Mouse (Mus musculus) heart, embryonic 14.5 days (tissue): ENCODE data around the gene Lcn4. TPM values are rescaled to one million over a fixed set of nuclear protein-coding genes. Genes with fewer than 3 reads are reported as not detected.
A peak's percentile ranks its signal among the peaks of the same experiment; 100 is the strongest.

Experiments
- ATAC-seq: fragments of 200-750 bp; cut with Nextera tagmentation; 2 replicates; pipeline ENCODE4 v1.8.0; 2017; ENCODE audit warnings: low read depth, moderate TSS enrichment; ENCODE audit not compliant: insufficient number of reproducible peaks, insufficient read depth, low FRiP score
- H3K27ac ChIP-seq, 2 experiments: fragments of 200-500 bp in 1 of 2; fragments of 300-500 bp in 1 of 2; sonication (generic) in 1 of 2; replicated peaks in 1 of 2; 2 replicates each; pipeline ENCODE4 v1.5.1; 2012 to 2014; ENCODE audit warnings: low read depth in 2 of 2, low read length in 2 of 2, control low read depth in 1 of 2, mild to moderate bottlenecking in 1 of 2, mixed read lengths in 1 of 2; ENCODE audit not compliant: control insufficient read depth in 1 of 2, insufficient read depth in 1 of 2
- H3K27me3 ChIP-seq: fragments of 300-500 bp; sonication (generic); 2 replicates; pipeline ENCODE4 v1.6.1; 2014; ENCODE audit warnings: mild to moderate bottlenecking, low read length, control low read depth; ENCODE audit not compliant: control insufficient read depth, insufficient read depth
- H3K36me3 ChIP-seq: fragments of 300-500 bp; sonication (generic); 2 replicates; pipeline ENCODE4 v1.6.1; 2014; ENCODE audit warnings: mild to moderate bottlenecking, control low read depth, low read length, mixed read lengths; ENCODE audit not compliant: control insufficient read depth, insufficient read depth
- H3K4me1 ChIP-seq, 2 experiments: fragments of 200-500 bp in 1 of 2; fragments of 300-500 bp in 1 of 2; sonication (generic) in 1 of 2; 2 replicates each; pipeline ENCODE4 v1.6.1; 2012 to 2014; ENCODE audit warnings: low read length in 2 of 2, control low read depth in 1 of 2, mixed read lengths in 1 of 2; ENCODE audit not compliant: control insufficient read depth in 2 of 2, insufficient read depth in 2 of 2
- H3K4me2 ChIP-seq: fragments of 300-500 bp; sonication (generic); 2 replicates; pipeline ENCODE4 v1.6.1; 2014; ENCODE audit warnings: mild to moderate bottlenecking, low read length
- H3K4me3 ChIP-seq, 2 experiments: fragments of 200-500 bp in 1 of 2; fragments of 300-500 bp in 1 of 2; sonication (generic) in 1 of 2; 2 replicates each; pipeline ENCODE4 v1.5.1; 2012 to 2014; ENCODE audit warnings: low read length in 2 of 2, mild to moderate bottlenecking in 2 of 2, control low read depth in 1 of 2, low read depth in 1 of 2, moderate library complexity in 1 of 2; ENCODE audit not compliant: control insufficient read depth in 1 of 2, insufficient read depth in 1 of 2
- H3K9ac ChIP-seq: fragments of 300-500 bp; sonication (generic); 2 replicates; pipeline ENCODE4 v1.6.1; 2014; ENCODE audit warnings: mild to moderate bottlenecking, low read length
- H3K9me3 ChIP-seq: fragments of 300-500 bp; sonication (generic); 2 replicates; pipeline ENCODE4 v1.6.1; 2016; ENCODE audit warnings: low read length, control low read depth; ENCODE audit not compliant: control insufficient read depth
- WGBS: fragments of 180-500 bp; shearing (Covaris S2); extraction: QIAGEN DNeasy Blood & Tissue Kit; methylation state at CpG from one replicate; pipeline ENCODE4 v1.1.7; 2014; 5-methylcytosine and 5-hydroxymethylcytosine counted together
- polyA plus RNA-seq: library from polyadenylated mRNA; unstranded; fragments of >200 nt; fragmentation: Nextera tagmentation; extraction: Ambion mirVana; gene quantifications from 2 replicates; pipeline ENCODE4 v1.2.1, GENCODE M21; 2014

Gene Lcn4
- polyA plus RNA-seq, 1 experiment from 2014 or later, result not detected

DNA sequence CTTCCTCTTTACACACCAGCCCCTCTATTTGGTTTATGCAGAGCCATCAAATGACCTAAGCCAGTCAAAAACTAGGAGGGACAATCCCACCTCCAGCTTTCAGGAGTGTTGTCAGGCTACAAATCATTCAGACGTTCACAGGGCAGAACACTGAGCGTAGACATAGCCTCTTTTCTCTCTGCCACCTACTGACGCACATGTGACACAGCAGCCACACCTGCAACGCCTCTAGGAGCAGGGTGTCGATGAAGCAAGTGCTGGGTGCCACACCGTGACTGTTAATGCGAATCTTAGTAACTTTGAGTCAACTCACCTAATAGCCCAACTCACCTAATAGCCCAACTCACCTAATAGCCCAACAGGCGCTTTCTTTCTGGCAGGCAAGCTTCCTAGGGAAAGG, 32.0 kb downstream of the Lcn4 start:
- Histone ChIP-seq H3K27ac (no peak overlapping the region; a peak in 1 of 4 replicates), H3K27me3 (no peaks in the 10 kb centered on the region), H3K36me3 (peaks cover 49% of the 10 kb centered on the region), H3K4me2 (peak overlapping the region; percentile 87), H3K9me3 (no peaks in the 10 kb centered on the region), H3K4me1 (peaks cover 13 to 20% of the 10 kb centered on the region in 2 experiments), H3K4me3 (peak overlapping the region; percentile 66 to 94), H3K9ac (peak overlapping the region; percentile 97)
- no peak for ATAC-seq
- WGBS, result 6% methylated on average over 8 of the region's 8 CpGs

DNA sequence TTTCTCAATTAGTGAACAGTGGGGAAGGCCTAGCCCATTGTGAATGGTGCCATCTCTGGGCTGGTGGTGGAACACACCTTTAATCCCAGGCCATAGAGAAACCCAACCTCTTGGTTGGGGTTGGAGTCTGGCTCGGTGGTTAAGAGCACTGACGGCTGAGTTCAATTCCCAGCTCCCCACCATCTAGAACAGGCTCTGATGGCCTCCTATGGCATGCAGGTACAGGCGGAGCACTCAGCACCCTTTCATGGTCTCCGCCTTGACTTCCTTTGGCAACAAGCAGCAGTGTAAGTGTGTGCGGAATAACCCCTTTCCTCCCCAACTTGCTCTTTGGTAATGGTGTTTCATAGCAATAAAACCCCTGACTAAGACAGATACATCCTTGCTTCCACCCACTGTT, 32.5 kb downstream of the Lcn4 start:
- H3K4me3 ChIP-seq, result peak overlapping the region; percentile 66 to 94; a peak in 3 of 4 replicates
- H3K4me2 ChIP-seq, result peak overlapping the region; percentile 87
- H3K27me3 ChIP-seq, result no peaks in the 10 kb centered on the region
- 75% methylated on average over 5 of the region's 5 CpGs for WGBS
- H3K9me3 ChIP-seq, result no peaks in the 10 kb centered on the region
- ATAC-seq, result no peak
- peaks cover 54% of the 10 kb centered on the region for H3K36me3 ChIP-seq
- H3K9ac ChIP-seq, result peak overlapping the region; percentile 97
- H3K27ac ChIP-seq, result no peak overlapping the region; a peak in 1 of 4 replicates
- H3K4me1 ChIP-seq, result peaks cover 13 to 20% of the 10 kb centered on the region in 2 experiments

- Histone ChIP-seq H3K27ac (no peak overlapping the region), H3K4me3 (peak overlapping the region in 1 of 2 experiments; percentile 66; a peak in 1 of 4 replicates), H3K9me3 (no peaks in the 10 kb centered on the region), H3K4me1 (peaks cover 13 to 20% of the 10 kb centered on the region in 2 experiments), H3K27me3 (no peaks in the 10 kb centered on the region), H3K4me2 (peak overlapping the region; percentile 87), H3K9ac (no peak overlapping the region), H3K36me3 (peaks cover 54% of the 10 kb centered on the region)
- 78% methylated on average over 5 of the region's 5 CpGs for WGBS
- ATAC-seq, result no peak
Observed at GRCm38 (mm10) chr2:26638039-26638438, 33.0 kb downstream of the Lcn4 start.

DNA sequence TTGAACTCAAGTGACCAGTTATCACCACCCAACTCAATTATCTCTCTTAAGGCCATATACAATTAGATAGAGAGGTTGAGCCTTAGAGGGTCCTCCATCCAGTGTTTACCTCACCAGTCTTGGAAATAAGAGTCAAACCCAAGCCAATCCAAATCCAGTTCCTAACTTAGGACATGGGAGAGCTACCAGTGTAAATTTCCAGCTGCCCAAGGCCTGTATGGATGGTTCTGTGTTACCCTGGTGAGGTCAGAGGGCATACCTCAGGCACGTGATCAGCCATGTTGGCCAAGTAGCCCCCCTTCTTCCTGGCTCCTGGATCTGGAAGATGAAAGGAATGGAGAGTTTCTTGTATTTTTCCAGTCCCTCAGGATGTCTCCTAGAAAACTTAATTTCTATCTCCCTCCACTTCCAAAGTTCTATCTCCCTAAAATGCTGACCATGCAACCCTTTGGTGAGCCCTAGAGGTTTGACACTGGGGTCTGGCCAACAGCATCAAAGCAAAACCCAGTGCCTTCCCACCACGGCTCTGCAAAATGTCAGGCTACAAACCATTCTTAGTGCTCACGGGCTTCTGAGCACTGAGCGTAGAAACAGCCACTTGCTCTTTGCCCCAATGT, 33.7 kb downstream of the Lcn4 start:
- ATAC-seq, result no peak
- peaks cover 54% of the 10 kb centered on the region for H3K36me3 ChIP-seq

DNA sequence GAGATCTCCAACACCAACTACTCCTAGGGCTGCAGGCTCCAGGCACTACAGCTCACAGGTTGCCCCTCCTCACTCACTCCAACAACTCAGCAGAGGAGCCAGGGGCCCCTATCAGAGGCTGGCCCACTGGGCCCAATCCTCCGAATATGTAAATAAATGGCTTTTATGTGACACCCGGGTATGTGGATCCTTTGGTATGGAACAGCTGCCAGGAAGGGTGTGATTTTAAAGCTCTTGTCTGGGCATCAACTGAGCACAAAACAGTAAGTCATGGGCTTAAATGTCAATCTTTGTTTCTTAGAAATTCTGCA, 34.8 kb downstream of the Lcn4 start:
- no peak for ATAC-seq
- 57% methylated on average over 2 of the region's 2 CpGs for WGBS
- peaks cover 13 to 20% of the 10 kb centered on the region in 2 experiments for H3K4me1 ChIP-seq
- no peak overlapping the region for H3K4me2 ChIP-seq
- no peak overlapping the region for H3K9ac ChIP-seq
- H3K27me3 ChIP-seq, result no peaks in the 10 kb centered on the region
- peaks cover 54% of the 10 kb centered on the region for H3K36me3 ChIP-seq
- no peaks in the 10 kb centered on the region for H3K9me3 ChIP-seq
- no peak overlapping the region for H3K27ac ChIP-seq
- no peak overlapping the region for H3K4me3 ChIP-seq

More for the DNA sequence above, 33.7 kb downstream of the Lcn4 start:
- H3K27me3 ChIP-seq, result no peaks in the 10 kb centered on the region
- peaks cover 13 to 20% of the 10 kb centered on the region in 2 experiments for H3K4me1 ChIP-seq
- WGBS, result 89% methylated on average over 4 of the region's 4 CpGs
- H3K4me3 ChIP-seq, result no peak overlapping the region
- H3K9me3 ChIP-seq, result no peaks in the 10 kb centered on the region
- no peak overlapping the region for H3K4me2 ChIP-seq
- H3K27ac ChIP-seq, result no peak overlapping the region
- H3K9ac ChIP-seq, result no peak overlapping the region

DNA sequence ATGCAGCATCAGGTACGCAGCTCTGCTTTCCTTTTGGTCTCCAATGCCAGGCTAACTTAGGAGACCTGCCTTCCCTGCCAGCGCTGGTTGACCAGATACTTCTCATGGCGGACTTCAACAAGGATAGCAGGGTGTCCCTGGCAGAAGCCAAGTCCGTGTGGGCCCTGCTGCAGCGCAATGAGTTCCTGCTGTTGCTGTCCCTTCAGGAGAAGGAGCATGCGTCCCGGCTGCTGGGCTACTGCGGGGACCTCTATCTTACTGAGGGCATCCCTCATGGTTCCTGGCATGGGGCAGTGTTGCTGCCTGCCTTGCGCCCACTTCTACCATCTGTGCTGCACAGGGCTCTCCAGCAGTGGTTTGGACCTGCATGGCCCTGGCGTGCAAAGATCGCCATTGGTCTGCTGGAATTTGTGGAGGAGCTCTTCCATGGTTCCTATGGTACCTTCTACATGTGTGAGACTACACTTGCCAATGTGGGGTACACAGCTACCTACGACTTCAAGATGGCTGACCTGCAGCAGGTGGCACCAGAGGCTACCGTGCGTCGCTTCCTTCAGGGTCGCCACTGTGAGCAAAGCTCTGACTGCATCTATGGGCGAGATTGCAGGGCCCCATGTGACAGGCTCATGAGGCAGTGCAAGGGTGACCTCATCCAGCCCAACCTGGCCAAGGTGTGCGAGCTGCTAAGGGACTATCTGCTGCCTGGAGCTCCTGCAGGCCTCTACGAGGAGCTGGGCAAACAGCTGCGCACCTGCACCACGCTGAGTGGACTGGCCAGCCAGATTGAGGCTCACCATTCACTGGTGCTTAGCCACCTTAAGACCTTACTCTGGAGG, 35.4 kb downstream of the Lcn4 start:
- Histone ChIP-seq H3K9me3 (no peaks in the 10 kb centered on the region), H3K36me3 (peaks cover 54% of the 10 kb centered on the region), H3K9ac (no peak overlapping the region), H3K4me2 (no peak overlapping the region), H3K27ac (no peak overlapping the region), H3K27me3 (no peaks in the 10 kb centered on the region), H3K4me3 (no peak overlapping the region), H3K4me1 (peaks cover 13 to 20% of the 10 kb centered on the region in 2 experiments)
- 72% methylated on average over 21 of the region's 21 CpGs for WGBS
- ATAC-seq, result no peak

GRCm38 (mm10) chr2:26634629-26635488, 36.2 kb downstream of the Lcn4 start:
- ATAC-seq, result no peak
- peaks cover 54% of the 10 kb centered on the region for H3K36me3 ChIP-seq
- no peak overlapping the region for H3K4me2 ChIP-seq
- no peak overlapping the region for H3K27ac ChIP-seq
- H3K9me3 ChIP-seq, result no peaks in the 10 kb centered on the region
- no peak overlapping the region for H3K9ac ChIP-seq
- no peak overlapping the region for H3K4me3 ChIP-seq
- 62% methylated on average over 12 of the region's 12 CpGs for WGBS
- H3K27me3 ChIP-seq, result no peaks in the 10 kb centered on the region
- H3K4me1 ChIP-seq, result peaks cover 9 to 16% of the 10 kb centered on the region in 2 experiments
